Mouse (Mus musculus) left cerebral cortex, postnatal 36 days (tissue): ENCODE results near the gene Mia3. TPM values are rescaled to one million over a fixed set of nuclear protein-coding genes. Genes with fewer than 3 reads are reported as not detected.

Experiments used
- DNase-seq, 2 experiments: peaks; one replicate each; pipeline ENCODE4 v3.0.0; 2021 to 2022; ENCODE audit warnings: low spot score in 2 of 2, mixed read lengths in 1 of 2
- intact Hi-C: fragments of 180-260 bp; cut with DNase I; formaldehyde crosslinking; loops from one replicate; pipeline ENCODE4 v1.15.1; 2025
- total RNA-seq, 2 experiments: library from RNA; stranded (reverse); gene quantifications; 2 replicates each; pipeline ENCODE4 v1.2.3; 2021

Gene Mia3
- total RNA-seq, 2 experiments from 2014 or later, result 217 to 225 TPM

- DNase-seq, result no peak
- intact Hi-C loops, result no loop called here
These were observed 81.0 kb downstream of the Mia3 start for GRCm38 (mm10) chr1:183288351-183288750.

Other genes starting within 250 kb of the Mia3 start
- 1 to 10 TPM; 5.6 to 6.8 TPM for gene Disp1, start 148.0 kb downstream of the Mia3 start, total RNA-seq
- gene Aida, start 73.0 kb downstream of the Mia3 start, total RNA-seq, result 10 to 100 TPM; 49.6 to 54.4 TPM
- 10 to 100 TPM; 45.6 to 54.2 TPM for gene Brox, start 72.3 kb downstream of the Mia3 start, total RNA-seq
- 10 to 100 TPM; 11.6 to 21.1 TPM for gene Taf1a, start 19.4 kb upstream of the Mia3 start, total RNA-seq
- gene Hhipl2, start 48.7 kb upstream of the Mia3 start, total RNA-seq, result under 1 TPM; 0.30 to 0.57 TPM